Mouse (Mus musculus) testis, adult 2 months (tissue): ENCODE data around the gene Smad5.

ENCODE experiments used
- CTCF ChIP-seq: fragments of 200-500 bp; IDR thresholded peaks from 2 replicates; pipeline ENCODE4 v1.5.1; 2012; ENCODE audit warnings: low read depth, mild to moderate bottlenecking, inconsistent platforms, low read length, moderate library complexity; ENCODE audit not compliant: control insufficient read depth, insufficient read depth, insufficient replicate concordance
- POLR2A ChIP-seq: fragments of 200-500 bp; IDR thresholded peaks from 2 replicates; pipeline ENCODE4 v1.6.1; 2012; ENCODE audit warnings: low read depth, mild to moderate bottlenecking, inconsistent platforms, low read length, moderate library complexity; ENCODE audit not compliant: control insufficient read depth

GRCm38 (mm10) chr13:56752474-56753191 is 49.8 kb downstream of the Smad5 start:
- TF ChIP-seq CTCF: no peak
- no peak for TF ChIP-seq POLR2A
